Mouse (Mus musculus) large intestine, adult 2 months (tissue): ENCODE measurements around the gene Il17re. TPM values are rescaled to one million over a fixed set of nuclear protein-coding genes. Genes with fewer than 3 reads are reported as not detected.
A peak's percentile ranks its signal among the peaks of the same experiment; 100 is the strongest.

Experiments
- DNase-seq: peaks from one replicate; pipeline ENCODE4 v3.0.0-alpha.2; 2012; ENCODE audit warnings: low read depth, low spot score
- WGBS: fragments of 180-500 bp; shearing (Covaris S2); methylation state at CpG from one replicate; pipeline ENCODE4 v1.1.7; 2018; 5-methylcytosine and 5-hydroxymethylcytosine counted together
- polyA plus RNA-seq: library from polyadenylated mRNA; depleted of rRNA; stranded (reverse); fragments of >200 nt; gene quantifications from 2 replicates; pipeline ENCODE4 v1.2.3, GENCODE M21; 2012

Il17re gene
- polyA plus RNA-seq, 1 experiment, result 7.5 TPM

GRCm38 (mm10) chr6:113482477-113483099 is 24.3 kb downstream of the Il17re start:
- WGBS, result 3% methylated on average over 65 of the region's 65 CpGs
- DNase-seq, result no peak

GRCm38 (mm10) chr6:113483100-113483615 is 24.9 kb downstream of the Il17re start, which contains the start of gene Creld1:
Creld1 (plus strand) TSS chr6:113483297.
- under 1% methylated on average over 26 of the region's 26 CpGs for WGBS
- peak; percentile 87 for DNase-seq

GRCm38 (mm10) chr6:113483729-113484128 is 25.4 kb downstream of the Il17re start:
- no peak for DNase-seq
- WGBS, result 11% methylated on average over 10 of the region's 10 CpGs

DNA sequence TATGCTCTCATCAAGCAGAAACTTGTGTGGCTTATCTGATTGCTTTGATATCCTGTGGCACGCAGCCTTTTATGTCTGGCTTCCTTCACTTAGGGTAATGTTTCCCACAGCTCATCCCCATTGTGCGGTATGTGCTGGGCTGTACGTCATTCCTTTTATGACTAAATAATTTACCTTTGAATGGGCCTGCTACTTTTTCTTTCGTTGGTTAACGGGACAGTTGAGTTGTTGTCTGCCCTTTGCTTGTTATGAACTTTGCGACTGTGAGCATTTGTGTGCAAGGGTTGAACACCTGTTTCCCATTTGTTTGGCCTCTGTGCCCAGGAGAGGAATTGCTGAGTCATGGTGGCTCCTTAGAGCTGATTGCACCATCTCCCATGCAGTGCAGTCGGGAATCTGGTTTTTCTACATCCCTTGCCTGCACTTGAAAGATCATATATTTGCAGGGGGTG is 28.9 kb downstream of the Il17re start:
- DNase-seq, result peak; percentile 47

DNA sequence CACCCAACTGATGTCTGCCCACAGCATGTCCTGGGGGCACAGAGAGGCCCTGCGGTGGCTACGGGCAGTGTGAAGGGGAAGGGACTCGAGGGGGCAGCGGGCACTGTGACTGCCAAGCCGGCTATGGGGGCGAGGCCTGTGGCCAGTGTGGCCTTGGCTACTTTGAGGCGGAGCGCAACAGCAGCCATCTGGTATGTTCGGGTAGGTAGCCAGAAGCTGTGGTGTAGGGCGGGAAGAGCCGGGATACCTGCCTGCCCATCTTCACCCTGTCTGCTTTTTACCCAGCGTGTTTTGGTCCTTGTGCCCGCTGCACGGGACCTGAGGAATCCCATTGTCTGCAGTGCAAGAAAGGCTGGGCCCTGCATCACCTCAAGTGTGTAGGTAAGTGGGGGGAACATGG is 31.1 kb downstream of the Il17re start:
- WGBS, result 94% methylated on average over 14 of the region's 14 CpGs
- DNase-seq, result no peak

More for the DNA sequence above, 28.9 kb downstream of the Il17re start:
- 14% methylated on average over 7 of the region's 7 CpGs for WGBS

DNA sequence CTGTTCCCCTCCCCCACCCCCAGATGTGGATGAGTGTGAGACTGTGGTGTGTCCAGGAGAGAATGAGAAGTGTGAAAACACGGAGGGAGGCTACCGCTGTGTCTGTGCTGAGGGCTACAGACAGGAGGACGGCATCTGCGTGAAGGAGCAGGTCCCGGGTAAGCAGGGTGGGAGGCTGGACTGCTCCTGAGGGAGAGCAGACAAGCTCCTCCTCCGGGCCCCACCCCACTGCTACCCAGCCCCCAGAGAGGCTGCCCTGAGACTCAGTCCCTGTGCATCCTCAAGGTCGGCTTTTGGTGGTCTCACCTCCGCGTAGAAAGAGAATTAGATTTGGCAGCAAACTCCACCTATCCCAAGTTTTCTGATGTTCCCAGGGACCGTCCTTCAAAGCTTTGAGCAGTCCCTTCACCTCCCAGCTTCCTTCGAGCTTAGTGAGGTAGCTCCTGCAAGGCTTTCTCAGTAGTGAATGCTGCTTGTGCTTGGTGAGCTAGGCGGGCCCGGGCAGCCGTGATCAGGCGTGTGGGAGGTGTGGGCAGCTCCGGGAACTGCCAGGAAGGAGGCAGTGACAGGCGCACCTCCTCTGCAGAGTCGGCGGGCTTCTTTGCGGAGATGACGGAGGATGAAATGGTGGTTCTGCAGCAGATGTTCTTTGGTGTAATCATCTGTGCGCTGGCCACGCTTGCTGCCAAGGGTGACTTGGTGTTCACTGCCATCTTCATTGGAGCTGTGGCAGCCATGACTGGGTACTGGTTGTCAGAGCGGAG is 34.0 kb downstream of the Il17re start:
- DNase-seq, result no peak
- 86% methylated on average over 24 of the region's 24 CpGs for WGBS

DNA sequence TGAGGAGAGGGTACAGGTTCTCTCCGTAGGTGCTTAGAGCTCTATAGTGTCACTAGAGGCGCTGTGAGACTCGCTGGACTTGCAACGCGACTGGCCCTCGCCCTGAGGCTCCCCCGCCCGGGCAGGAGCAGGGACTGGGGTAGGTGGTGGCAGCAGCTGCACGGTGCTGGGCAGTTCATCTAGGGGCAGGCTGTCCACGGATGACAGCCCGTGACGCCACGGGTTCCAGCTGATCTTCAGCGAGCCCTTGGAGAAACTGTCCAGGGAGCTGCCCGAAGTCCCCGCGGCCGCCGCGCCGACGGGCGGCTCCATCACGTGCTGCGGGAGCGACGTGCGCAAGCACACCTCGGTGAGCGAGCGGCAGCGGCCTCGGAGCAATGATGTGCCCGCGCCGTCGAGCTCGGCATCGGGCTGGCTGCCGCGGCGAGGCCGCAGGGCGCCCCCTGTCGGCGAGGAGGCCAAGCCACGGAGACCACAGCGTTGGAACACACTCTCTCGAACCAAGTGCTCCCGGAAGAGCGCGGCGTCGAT is 36.0 kb downstream of the Il17re start:
- 1% methylated on average over 54 of the region's 54 CpGs for WGBS
- DNase-seq, result peak; percentile 45

DNA sequence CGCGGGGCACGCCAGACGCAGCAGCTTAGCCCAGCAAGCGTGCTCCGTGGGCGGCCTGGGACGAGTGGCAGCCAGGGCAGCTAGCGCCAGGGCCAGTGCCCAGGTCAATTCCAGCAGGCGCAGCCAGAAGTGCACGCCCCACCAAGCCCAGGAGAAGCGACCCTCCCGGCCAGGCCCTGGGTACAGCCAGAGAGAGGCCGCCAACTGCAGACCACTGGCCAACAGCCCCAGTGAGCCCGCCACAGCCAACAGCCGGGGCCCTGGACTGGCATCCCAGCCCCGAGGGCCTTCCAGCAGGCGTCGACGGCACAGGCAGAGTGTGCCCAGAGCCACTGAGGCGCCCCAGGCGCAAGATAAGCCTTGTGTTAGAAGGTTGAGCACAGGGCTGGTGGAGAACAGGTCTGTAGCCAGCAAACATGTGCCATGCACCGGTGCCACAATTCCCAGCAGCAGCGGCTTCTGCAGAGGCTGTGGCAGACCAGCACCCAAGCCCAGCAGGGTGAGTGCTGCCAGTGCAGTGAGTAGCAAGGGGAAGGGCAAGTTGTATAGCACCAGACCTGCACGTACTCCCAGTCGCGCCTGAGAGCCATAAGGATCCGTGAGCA is 36.9 kb downstream of the Il17re start:
- 41% methylated on average over 28 of the region's 28 CpGs for WGBS
- DNase-seq, result no peak

- WGBS, result 73% methylated on average over 6 of the region's 6 CpGs
- DNase-seq, result no peak
Observed at GRCm38 (mm10) chr6:113499346-113499745, 41.1 kb downstream of the Il17re start.

DNA sequence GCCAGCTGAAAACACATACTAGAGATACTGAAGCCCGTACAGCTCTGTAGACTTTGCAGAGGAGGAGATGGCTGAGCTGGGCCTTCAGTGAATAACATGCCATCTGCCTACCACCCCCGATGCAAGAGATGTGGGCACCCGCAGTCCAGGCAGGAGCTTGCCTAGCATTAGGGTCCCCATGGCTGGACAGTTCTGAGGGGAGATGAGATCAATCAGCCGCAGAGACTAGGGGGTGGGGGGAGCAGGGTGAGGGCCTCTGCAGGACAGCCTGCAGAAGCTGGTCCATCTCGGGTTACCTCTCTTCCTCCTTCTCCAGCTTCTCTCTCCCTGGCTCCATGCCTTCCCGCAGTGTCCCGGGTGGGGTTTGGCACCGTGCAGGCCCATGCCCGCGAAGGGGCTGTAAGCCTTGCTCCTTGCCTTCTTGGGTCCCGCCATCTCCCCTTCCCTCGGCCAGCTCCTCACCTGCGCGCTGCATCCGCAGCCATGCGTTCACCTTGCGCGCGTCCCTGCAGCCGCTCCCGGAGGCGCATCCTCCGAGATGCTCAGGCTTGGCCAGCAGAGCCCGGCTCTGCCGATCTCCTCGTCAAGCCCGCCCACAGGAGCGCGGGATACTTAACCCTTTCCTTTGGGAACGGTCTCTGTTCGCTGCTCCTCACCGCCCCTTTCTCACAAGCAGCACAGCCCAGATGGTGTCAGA is 43.3 kb downstream of the Il17re start, which contains the start of gene Prrt3:
Gene Prrt3, minus strand, starts transcription at position 544 of the 697 bp plus-strand sequence.
- 7% methylated on average over 32 of the region's 32 CpGs for WGBS
- no peak for DNase-seq

GRCm38 (mm10) chr6:113502801-113503200 is 44.5 kb downstream of the Il17re start:
- WGBS, result 95% methylated on average over 2 of the region's 2 CpGs
- DNase-seq, result no peak

DNA sequence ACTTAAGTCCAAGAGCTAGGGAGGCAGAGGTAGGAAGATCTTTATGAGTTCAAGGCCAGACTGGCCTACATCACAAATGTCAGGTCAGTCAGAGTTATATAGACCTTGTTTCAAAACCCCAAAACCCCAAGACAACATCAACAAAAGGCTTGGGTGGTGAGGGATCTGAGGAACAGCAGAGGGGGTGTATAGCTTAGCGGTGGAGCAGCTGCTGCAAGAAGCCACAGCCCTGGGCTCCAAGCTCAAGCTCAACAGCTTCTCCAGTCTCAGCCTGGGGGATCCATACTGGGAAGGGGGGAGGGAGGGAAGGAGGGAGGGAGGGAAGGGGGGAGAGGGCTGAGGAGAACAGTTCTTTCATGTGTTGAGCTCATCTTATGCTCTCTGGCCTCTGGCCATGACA is 47.4 kb downstream of the Il17re start:
- DNase-seq, result no peak
- WGBS, result 69% methylated on average over 1 of the region's 1 CpGs

- no peak for DNase-seq
Observed at GRCm38 (mm10) chr6:113507130-113507529, 48.8 kb downstream of the Il17re start.

GRCm38 (mm10) chr6:113508272-113508946 is 50.1 kb downstream of the Il17re start:
- 60% methylated on average over 7 of the region's 7 CpGs for WGBS

GRCm38 (mm10) chr6:113508947-113509280 is 50.6 kb downstream of the Il17re start:
- 53% methylated on average over 5 of the region's 5 CpGs for WGBS
- no peak for DNase-seq

More at GRCm38 (mm10) chr6:113508272-113508946, 50.1 kb downstream of the Il17re start:
- DNase-seq, result no peak

- 59% methylated on average over 6 of the region's 6 CpGs for WGBS
- no peak for DNase-seq
Observed at GRCm38 (mm10) chr6:113513944-113514343, 55.7 kb downstream of the Il17re start.

GRCm38 (mm10) chr6:113514600-113514999 is 56.3 kb downstream of the Il17re start:
- DNase-seq, result no peak
- 98% methylated on average over 3 of the region's 3 CpGs for WGBS

- no peak for DNase-seq
- 78% methylated on average over 8 of the region's 8 CpGs for WGBS
Observed at GRCm38 (mm10) chr6:113517434-113518080, 59.3 kb downstream of the Il17re start.
